Mouse (Mus musculus) heart, postnatal 10 days (tissue): ENCODE results near the gene Odf2. TPM values are rescaled to one million over a fixed set of nuclear protein-coding genes. Genes with fewer than 3 reads are reported as not detected.
A peak's percentile ranks its signal among the peaks of the same experiment; 100 is the strongest.

ENCODE experiments used
- DNase-seq, 2 experiments: peaks; one replicate each; pipeline ENCODE4 v3.0.0; 2021
- intact Hi-C: fragments of 180-260 bp; cut with DNase I; formaldehyde crosslinking; loops from one replicate; pipeline ENCODE4 v1.15.1; 2025
- total RNA-seq, 2 experiments: library from RNA; stranded (reverse); gene quantifications; 2 replicates each; pipeline ENCODE4 v1.2.3; 2021

The Odf2 gene
- total RNA-seq, 2 experiments from 2014 or later = 30.5 to 33.8 TPM

DNA sequence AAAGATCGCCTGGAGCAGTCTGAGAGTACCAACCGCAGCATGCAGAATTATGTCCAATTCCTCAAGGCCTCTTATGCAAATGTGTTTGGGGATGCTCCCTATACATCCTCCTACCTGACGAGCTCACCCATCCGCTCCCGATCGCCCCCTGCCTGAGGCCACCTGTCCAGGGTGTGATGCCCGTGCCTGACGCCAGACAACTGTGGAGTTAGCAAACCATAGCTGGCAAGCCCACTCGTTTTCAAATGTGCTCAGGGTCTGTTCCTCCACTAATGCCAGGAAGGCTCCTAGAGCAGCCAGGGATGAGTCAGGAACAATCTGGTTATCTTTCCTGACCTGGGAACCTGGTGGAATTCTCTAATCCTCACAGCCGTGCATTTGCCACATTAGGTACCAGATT lies 41.5 kb downstream of the Odf2 start:
- intact Hi-C loops = no loop called here
- DNase-seq = no peak

DNA sequence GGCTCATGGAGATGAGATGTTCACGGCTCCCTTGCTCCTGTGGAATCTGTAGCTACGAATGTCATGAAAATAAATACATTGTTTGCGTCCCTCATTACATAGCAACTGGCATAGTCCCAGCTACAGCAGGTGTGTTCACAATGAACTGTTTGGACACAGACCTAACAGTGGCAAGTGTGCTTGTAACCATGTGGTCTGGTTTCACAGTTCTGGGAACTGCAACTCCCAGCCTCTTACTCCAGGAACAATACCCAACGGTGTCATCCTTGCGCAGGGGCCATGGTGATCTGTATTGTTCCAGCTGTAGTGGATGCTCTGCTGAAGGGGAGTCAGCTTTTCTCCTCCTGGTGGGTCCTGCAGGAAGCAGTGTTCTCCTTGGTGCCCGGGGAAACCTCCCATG lies 42.2 kb downstream of the Odf2 start:
- DNase-seq = no peak
- intact Hi-C loops = no loop called here

- DNase-seq = peak; percentile 98
- intact Hi-C loops = loop anchor here (1.0 kb wide), 1 partner anchor 42 kb away; no protein-coding TSS in a partner anchor
These were observed 46.0 kb downstream of the Odf2 start, which contains the start of gene Gle1 for GRCm38 (mm10) chr2:29934906-29935599. TSS of gene Gle1 (plus strand) at chr2:29935426.

DNA sequence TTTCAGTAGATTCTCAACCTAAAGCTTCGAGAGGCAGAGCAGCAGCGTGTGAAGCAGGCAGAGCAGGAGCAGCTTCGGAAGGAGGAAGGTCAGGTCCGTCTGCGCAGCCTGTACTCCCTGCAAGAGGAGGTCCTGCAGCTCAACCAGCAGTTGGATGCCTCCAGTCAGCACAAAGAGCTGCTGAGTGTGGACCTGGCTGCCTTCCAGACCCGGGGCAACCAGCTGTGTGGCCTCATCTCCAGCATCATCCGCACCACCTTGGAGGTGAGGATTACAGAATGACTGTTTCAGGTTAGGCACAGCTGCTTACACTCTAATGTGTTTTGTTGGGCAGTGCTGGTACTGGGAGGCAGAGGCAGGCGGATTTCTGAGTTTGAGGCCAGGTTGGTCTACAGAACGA lies 51.1 kb downstream of the Odf2 start:
- DNase-seq = no peak
- intact Hi-C loops = no loop called here

DNA sequence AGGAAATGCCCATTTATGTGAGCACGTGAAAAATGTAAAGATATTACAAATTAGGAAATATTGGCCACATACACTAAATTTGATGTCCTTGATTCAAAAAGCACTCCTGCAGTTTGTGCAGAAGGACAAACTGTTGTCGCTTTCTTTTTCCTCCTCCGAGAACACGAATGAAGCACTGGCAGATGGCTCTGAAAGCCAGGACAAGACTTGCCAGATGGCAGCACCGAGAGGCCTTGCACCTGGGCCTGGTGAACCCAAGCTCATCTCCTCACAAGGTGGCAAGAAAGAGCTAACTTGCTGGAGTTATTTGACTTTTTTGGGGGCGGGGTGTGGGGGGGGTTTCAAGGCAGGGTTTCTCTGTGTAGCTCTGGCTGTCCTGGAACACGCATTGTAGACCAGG lies 51.8 kb downstream of the Odf2 start:
- no peak for DNase-seq
- intact Hi-C loops = no loop called here

- peak; percentile 26 to 44 for DNase-seq
- intact Hi-C loops = loop anchor here (1.0 kb wide), 1 partner anchor 20 kb away; no protein-coding TSS in a partner anchor
These were observed 55.7 kb downstream of the Odf2 start for GRCm38 (mm10) chr2:29944723-29945122.

DNA sequence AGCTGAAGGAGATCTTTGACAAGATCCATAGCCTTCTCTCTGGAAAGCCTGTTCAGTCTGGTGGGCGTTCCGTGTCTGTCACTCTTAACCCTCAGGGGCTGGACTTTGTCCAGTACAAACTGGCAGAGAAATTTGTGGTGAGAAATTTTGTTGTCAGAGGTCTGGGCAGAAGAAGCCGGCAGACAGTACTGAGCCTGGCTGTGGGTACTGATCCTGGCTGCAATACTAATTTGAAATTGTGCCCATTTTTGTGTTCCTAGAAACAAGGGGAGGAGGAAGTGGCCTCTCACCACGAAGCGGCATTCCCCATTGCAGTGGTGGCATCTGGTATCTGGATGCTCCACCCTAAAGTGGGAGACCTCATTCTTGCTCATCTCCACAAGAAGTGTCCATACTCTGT lies 59.9 kb downstream of the Odf2 start:
- intact Hi-C loops = no loop called here
- no peak for DNase-seq

GRCm38 (mm10) chr2:29961246-29961645 lies 72.2 kb downstream of the Odf2 start:
- DNase-seq = no peak
- intact Hi-C loops = no loop called here

DNA sequence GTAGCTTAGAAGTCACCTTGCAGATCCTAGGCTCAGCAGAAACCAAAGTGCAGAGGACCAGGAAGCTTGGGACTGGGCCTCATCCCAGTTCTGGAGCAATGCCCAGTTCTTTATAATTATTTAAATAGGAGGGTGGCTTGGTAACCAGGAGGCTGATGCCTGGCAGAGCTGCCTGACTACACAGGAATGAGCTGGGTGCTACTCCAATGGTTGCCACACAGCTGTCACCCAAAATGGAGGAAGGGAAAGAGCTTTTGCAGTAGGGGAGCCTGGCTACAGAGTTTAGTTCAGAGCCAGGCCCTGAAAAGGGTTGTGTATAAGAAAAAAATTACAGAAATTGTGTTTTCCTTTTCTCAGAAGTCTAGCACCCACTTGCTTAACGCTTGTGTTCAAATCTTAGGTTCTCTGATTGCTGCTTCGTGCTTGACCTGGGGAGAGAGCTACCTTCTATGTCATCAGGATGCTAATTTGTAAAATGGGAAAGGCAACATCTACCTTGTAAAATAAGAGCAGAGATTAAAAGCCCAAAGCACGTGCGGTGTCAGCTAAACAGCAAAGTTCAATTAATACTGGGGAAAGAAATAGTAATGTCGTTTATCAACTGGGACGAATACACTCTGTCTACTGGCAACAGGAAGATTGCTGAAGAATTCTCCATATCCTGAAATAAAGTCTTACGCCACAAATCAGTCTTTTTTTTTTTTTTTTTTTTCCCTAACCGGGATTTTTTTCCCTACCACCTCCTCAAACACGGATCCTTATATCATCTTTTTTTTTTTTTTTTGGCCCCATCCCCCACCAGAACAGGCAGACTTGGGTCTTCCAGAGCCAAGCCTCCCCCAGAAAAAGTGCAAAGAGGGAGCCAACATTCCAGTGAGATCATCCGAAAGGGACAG lies 75.6 kb downstream of the Odf2 start:
- intact Hi-C loops = loop anchor here (1.0 kb wide), 1 partner anchor 19 kb away; no protein-coding TSS in a partner anchor
- peak; percentile 57 for DNase-seq

DNA sequence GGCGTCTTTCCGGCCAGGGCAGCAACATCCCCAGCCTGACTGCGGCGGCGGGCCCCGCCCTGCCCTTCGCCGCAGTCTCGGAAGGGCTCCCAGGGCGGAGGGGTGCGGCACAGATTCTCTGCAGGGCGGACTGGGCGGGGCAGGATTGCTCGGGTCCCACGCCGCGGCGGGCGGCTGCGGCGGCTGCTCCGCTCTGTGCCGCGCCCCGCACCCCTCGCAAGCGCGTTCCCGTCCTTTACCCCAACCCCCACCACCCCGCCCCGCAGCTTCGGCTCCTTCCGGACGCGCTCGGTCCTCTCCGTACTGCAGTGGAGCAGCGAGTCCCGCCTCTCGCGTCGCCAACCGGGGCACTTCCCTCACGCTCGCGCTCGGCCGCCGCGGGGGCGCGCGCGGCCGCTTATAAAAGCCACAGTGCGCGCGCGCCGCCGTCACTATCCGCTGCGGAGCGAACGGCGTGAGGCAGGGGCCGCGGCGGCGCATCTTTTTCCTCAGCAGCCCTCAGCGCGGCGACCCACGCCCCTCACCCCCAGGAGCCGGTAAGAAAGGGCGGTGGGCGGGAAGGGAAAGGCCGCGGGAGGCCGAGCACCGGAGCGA lies 76.3 kb downstream of the Odf2 start, which contains the start of gene Sptan1:
Gene Sptan1, plus strand, starts transcription at position 311 of the 594 bp plus-strand sequence.
- intact Hi-C loops = no loop called here
- peak; percentile 98 to 99 for DNase-seq

GRCm38 (mm10) chr2:29965906-29966305 lies 76.9 kb downstream of the Odf2 start:
- peak; percentile 59 to 60 for DNase-seq
- intact Hi-C loops = no loop called here

- intact Hi-C loops = no loop called here
- no peak for DNase-seq
These were observed 77.8 kb downstream of the Odf2 start for GRCm38 (mm10) chr2:29966826-29967225.

DNA sequence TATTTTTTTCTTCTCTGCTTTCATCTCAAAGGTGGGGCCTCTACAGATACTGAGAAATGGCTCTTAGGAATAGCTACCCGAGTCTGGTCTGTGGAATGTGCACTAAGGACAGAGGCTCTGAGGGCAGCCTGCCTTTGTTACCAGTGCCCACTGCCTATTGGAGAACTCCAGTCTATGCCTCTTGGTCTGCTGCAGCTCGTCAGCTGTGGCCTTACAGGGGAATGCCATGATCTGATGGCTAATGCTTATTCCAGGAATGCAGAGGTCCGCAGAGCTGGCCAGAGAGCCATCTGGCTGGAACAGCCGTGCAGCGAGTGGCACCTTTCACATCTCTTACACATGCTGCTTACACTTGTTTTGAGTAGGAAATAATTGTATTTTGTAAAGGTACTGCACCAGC lies 78.7 kb downstream of the Odf2 start:
- intact Hi-C loops = no loop called here
- DNase-seq = peak; percentile 35 to 40

DNA sequence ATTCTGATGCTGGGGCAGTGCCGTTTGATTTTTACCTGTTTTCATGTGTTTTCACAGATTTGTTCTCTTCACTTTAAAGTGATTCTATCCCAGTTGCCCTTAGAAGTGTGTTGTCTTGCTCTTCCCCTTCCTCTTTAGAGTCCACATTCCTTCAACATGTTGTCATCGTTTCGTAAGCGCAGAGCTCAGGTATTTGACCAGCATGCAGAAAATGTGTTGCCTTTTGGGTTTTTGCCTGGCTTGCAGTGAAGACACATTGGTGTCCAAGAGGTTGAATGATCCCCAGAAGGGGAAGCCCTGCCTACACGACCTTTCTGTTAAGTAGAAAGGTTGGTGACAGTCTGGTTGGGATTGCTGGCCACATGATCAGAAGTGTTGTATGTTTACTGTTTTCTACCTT lies 79.6 kb downstream of the Odf2 start:
- DNase-seq = peak in 1 of 2 experiments; percentile 28
- intact Hi-C loops = no loop called here

- peak; percentile 87 to 91 for DNase-seq
- intact Hi-C loops = no loop called here
These were observed 83.0 kb downstream of the Odf2 start for GRCm38 (mm10) chr2:29971838-29972635.

DNA sequence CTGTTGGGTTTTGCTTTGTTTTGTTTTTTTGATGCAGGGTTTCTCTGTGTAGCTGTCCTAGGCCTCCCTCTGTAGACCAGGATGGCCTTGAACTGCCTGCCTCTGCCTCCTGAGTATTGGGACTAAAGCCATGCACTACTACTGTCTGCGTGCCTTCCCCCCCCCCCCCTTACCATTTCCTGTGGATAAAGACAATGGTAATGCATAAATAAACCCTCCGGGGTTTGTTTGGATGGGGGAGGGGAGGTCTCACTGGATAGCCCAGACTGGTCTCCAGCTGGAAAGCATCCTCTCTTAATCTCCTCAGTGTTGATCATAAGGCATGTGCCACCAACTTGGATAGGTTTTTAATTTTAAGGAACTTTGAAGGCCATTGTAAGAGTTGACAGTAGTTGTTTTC lies 84.5 kb downstream of the Odf2 start:
- intact Hi-C loops = no loop called here
- peak in 1 of 2 experiments; percentile 22 for DNase-seq

DNA sequence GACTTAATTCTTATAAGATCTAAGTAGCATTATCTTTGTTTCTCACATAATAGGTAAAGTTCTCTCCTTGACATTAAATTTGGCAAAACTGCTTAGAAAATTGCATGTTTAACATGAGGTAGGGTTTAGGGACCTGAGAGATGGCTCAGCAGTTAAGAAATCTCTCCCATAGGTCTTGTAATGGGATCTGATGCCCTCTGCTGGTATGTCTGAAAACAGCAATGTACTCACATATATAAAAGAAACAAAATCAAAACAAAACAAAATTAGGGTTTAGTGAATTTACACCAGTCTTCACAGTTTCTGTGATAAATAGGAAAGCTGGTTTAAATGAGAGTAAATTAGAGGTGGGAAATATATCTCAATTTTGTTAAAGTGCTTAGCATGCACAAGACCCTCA lies 88.3 kb downstream of the Odf2 start:
- DNase-seq = peak; percentile 44 to 67
- intact Hi-C loops = loop anchor here (1.0 to 5.0 kb wide), 2 partner anchors 42 to 160 kb away; partner anchors contain the start of gene Gle1

- intact Hi-C loops = no loop called here
- no peak for DNase-seq
These were observed 91.6 kb downstream of the Odf2 start for GRCm38 (mm10) chr2:29980661-29981060.
